Mouse (Mus musculus) CH12F3 (cell line): ENCODE data around the gene Galnt9.

Source experiments
- in situ Hi-C: fragments of 300-500 bp; cut with MboI; formaldehyde crosslinking; loops from 2 replicates; pipeline ENCODE4 v1.14.3; 2020; ENCODE audit warnings: low sequenced_read_pairs

Galnt9 gene

DNA sequence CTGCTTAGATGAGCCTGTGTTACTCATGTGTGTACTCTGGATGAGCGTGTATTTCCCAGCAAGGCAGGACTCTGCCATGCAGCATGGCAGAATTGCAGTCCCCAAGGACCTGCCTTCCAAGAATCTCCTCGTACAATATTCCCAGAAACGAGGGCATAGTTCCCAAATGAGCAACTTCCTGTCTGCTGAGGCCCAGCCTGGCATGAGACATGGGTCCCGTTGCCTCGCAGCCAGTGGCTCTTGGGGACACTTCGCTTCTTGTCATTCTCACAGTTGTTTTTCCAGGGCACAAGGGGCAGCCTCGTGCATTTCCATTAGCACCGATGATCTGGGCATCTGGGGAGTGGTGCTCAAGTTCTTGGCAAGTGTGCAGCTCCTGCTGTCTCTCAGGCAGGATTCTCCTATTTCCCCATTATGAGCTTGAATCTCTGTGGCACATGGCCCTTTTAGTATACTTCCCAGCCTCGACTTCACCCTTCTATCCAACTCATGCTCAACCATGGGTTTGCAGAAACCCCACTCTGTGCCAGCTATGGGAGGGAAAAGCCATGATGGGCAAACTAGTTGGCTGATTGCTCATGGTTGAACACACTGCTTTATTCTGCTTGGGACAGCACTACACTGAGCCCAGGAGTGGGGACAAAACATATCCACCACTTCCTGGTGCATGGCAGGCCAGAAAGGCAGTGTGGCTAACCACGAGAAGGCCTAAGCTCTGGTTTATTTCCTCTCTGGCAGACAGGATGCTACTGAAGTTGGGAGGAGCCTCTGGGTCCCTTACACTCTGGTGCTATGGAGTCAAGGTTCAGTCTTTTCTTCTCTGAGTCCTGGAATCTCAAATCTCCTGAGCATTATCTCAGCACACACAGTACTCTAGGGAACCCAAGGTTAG is 38.7 kb downstream of the Galnt9 start:
- in situ Hi-C loops = no loop called here

DNA sequence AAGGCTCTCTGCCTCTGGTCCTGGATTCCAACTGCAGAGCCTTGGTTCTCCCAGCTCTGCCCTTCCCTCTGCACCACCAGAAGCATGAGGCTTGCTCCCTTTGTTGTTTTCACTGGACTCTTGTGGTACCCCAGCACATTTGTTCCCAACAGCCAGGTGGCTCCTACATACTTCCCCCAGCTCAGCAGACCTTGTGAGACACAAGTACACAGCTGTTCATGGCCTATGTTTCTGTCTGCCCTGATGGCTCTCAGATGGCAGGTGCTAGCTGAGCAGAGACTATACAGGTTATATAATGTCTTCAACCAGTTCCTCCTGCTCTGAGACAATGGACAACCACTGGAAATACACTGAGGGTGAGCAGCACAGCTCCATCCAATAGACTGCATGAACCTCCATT is 43.3 kb downstream of the Galnt9 start:
- in situ Hi-C loops = no loop called here

DNA sequence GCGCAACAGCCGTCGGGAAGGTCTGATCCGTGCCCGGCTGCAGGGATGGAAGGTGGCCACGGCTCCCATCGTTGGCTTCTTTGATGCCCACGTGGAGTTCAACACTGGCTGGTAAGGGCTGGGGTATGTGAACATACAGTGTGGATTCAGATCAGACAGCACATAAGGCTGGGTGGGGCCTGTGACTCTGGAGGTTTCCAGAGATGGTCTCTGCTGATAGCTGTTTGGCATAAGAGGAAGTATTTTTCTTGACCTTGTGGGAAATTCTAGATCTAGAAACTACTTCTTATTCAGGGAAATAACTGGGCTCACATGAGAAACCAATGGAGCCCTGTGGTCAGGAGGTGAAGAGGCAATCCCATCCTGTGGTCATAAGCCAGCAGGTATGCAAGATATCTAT is 45.7 kb downstream of the Galnt9 start:
- in situ Hi-C loops = no loop called here

DNA sequence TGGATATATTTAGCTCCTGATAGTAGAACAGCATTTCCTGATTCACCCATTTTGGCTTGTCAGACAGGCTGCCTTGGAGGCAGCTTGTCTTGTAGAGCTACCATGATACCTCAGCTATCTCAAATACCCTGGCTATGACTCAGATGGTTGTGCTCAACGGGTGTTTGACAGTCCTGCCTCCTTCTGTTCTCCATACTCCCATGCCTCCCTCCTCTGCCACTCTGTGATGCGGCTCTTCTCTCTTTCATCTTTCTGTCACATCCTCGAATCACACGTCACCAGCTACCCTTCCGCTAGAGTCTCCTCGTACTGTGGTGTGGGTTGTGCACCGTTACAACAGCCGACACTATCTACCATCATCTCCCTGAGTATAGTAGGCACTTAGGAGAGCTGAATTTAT is 50.3 kb downstream of the Galnt9 start:
- in situ Hi-C loops = no loop called here

DNA sequence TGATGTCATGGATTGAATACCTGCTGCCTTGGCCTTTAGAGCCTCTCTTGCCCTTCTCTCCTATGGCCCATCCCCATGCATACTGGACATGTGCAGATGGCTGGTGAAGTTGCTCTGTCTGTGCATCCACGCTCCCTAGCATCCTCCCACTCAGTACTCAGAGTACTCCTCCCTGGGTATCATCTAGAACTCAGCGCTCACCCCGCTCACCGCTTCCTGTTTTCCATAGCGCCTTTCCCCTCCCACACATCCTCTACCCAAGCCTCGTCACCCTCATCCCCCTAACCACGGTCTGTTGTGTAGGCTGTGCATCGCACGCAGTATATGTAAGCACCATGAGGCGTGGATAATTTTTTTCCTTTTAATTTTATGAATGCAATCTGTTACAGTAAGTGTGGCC is 51.2 kb downstream of the Galnt9 start:
- in situ Hi-C loops = no loop called here

DNA sequence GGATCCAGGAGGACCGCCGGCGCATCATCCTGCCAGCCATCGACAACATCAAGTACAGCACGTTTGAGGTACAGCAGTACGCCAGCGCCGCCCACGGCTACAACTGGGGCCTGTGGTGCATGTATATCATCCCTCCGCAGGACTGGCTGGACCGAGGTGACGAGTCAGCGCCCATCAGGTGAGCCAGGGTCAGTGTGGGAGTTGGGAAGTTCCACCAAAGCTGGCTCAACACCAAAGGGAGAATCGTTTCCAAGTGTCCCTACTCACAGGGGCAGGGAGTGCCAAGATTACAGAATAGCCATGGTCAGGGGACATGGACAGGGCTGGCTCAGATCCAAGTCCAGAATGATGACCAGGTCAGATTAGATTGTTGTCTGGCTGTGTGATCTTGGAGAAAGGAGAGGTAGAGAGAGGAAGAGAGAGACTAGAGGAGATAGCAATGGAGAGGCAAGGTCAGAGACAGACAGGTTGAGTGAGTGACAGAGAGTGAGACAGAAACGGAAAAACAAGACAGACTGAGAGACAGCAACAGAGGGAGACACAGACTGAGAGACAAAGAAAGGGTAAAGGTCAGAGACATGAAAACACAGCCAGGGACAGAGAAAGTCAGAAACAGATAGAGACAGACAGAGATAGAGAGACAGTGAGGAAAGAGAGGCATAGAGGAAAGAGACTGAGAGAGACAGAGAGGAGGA is 52.1 kb downstream of the Galnt9 start:
- in situ Hi-C loops = no loop called here

DNA sequence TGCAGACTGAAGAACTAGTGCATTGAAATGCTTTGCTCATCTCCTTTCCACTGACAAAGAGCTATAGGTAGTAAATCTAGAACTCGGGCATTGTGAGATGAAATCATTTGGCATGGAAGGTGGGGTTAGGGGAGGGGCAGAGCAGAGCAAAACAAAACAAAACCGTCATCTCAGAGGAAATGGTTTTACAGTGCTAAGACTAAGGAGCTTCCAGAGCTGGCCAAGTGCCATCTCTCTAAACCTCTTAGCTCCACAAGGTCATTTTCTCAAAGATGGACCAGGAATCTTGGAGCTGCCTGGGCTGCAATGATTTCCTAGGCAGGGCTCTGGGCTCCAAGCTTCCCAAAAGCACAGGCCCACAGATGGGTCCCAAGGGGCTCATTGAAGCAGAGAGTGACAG is 53.3 kb downstream of the Galnt9 start:
- in situ Hi-C loops = no loop called here

DNA sequence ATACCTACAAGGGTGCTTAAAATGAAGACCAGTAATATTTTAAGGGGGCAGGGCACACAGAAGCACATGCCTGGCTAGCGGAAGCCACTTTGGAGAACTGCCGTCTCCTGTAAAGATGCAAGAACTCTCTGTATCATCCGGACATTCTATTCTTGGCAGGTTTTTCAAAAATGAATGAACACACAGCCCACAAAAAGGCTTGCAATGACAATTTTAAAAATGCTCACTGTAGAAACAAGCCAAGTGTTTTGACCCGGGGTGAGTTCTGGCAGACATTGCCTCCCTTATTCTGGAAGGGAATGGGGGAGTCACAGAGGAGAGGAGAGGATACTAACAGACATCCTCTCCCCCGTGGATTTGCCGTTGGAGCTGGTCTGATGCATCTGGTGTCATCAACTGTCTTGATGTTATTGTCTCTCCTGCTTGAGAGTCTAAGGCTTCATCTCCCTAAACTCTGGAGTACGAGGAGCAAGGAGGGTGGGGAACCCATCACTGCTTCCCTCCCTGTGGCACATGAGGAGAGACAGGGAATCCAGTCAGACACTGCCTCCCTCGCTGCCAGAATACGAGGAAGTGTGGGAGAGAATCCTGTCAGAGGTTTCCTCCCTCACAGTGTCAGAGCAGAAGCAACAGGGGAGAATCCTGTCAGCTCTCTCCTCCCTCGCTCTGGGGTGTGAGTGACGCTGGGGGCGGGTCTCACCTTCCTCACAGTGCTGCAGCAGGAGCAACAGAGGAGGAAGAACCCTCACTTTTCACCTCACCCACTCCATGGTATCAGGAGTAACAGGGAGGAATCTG is 54.3 kb downstream of the Galnt9 start:
- in situ Hi-C loops = no loop called here

DNA sequence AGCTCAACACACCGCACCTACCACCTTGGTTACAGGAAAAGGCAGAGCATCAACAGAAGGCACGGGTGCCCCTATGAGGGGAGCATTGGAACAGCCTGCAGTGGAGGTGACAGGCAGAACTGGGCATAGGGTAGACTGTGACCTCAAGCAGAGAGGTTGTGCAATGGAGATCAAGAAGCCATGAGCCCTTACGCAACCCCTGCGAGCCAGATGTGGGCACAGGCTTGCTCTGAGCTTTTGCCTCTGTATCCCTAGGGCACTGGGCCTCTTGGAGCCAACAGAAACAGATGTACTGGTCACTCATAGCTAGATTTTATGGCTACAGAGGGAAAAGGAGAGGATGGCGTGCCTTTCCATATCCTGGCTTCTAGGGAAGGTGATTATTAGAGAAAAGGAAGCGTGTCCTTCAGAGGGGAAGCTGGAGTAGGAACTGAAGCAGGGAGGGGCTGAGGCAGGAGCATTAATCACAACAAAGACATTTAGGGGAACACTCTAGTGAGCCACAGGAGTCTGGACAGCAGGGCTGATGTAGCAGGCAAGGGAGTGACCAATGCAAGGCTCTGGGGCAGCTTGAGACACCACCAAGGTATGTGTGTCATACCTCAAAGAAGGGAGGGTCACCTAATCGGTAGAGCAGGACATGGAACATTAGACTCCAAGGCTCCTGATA is 59.0 kb downstream of the Galnt9 start:
- in situ Hi-C loops = no loop called here

DNA sequence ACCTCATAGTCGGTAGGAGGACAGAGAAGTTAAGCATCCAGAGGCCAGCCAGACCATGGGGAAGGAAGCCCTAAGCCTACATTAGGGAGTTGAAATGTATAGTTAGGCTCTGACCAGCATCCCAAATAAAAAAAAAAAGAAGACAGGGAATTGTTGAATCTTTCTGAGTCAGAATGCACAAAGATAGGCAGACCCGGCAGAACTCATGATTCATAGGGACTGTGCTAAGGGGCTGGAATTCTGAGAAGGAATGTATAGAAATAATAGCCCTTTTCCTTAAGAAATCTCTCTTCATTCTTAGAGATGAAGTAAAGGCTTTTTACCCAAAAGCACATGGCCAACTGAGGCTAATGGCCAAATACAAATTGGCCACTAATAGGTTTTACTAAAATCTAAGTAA is 60.2 kb downstream of the Galnt9 start:
- in situ Hi-C loops = no loop called here

DNA sequence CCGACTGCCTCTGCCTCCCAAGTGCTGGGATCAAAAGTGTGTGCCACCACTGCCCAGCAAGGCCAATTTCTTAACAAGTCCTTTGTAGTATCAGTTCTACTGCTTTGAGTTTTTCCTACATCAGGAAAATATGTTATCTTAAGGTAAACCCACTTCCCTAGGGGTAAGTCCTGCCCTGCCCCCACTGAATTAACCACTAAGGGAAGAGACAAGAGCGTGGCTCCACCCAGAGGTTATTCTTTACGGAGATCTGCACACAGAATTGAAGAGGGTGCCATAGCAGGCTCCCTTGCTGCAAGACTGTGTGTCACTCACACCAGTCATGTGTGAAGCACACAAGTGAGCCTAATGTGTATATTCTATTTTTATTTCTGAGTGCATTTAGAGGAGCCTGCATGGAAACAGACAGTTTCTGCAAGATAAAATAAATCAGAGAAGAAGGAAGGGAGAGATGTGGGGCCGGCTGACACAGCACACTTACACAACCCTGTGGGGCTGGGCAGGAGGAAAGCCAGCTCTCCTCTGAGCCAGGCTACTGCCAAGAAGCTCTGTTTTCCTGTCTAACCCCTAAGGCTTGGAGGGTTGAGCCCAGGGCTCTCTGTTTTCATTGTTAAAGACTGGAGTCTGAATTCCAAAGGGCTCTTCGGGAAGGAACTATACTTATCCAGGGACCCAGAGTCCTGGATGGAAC is 61.5 kb downstream of the Galnt9 start:
- in situ Hi-C loops = no loop called here

DNA sequence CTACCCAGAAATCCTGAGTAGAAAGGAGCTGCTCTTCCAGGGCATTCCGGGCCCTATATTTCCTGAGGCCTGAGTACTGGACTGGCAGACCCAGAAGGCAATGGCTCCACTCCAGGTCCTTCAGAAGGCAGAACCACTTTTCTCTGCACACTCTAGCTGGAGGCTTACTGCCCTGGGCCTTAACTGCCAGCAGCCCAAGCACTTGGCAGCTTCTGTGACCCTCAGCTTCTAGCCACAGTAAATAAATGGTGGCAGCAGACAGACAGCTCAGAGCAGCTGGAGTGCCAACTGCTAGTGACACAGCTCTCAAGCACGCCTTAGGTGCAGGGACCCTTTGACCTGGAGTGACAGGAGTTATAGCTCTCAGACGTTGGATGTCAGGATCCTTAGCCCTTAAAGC is 63.6 kb downstream of the Galnt9 start:
- in situ Hi-C loops = no loop called here

DNA sequence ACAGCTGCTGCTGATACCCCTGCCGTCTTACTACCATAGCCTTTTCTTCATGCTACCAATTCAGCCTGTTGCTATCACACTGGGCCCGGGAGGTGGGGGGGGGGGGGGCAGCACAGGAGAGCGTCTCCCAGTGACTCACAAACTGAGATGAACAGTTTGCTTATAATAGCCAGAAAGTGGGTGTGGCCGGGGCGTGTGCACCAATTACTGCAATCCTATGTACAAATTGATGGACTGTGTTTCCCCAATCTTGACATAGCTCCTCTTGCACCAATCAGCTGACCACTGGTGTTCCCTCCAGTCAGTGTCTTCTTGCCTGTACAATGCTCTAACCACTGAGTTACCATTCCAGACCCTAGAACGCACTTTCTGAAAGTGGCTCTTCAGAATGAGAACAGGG is 64.2 kb downstream of the Galnt9 start:
- in situ Hi-C loops = no loop called here

DNA sequence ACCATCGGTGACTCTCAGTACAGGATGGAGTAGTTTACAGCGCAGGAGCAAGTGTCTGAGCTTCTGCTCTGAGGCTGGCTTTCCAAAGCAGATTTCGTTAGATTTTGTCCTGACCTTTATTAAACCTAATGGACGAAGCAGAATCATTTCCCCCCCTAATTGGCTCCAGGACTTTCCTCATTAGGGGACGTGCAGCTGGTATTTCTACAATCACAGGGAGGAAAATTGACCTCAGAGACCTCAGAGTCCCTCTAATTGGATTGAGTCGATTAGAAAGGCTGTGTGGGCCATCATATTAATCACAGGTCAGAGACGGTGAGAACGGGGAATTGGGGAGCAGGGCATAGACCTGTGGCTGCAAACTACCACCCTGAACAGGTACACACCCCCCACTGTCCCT is 64.8 kb downstream of the Galnt9 start:
- in situ Hi-C loops = no loop called here

DNA sequence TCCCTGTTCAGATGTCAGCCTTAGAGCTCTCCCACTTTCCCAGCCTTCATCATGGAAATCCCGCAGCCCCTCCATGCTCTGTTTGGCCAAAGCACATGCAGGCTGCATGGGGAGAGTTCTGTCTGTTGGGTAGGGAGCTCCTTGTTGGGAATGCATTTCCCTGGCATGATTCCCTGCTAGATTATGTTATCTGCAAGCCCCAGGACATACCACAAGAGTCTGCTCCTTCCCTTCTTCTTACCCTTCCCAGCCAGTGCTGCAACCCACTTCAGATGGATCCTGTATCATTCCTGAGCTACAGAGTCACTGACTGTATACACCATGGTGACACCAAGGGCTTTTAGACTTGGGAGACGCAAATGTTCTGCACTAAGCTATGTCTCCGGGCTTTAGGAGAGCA is 65.3 kb downstream of the Galnt9 start:
- in situ Hi-C loops = no loop called here

DNA sequence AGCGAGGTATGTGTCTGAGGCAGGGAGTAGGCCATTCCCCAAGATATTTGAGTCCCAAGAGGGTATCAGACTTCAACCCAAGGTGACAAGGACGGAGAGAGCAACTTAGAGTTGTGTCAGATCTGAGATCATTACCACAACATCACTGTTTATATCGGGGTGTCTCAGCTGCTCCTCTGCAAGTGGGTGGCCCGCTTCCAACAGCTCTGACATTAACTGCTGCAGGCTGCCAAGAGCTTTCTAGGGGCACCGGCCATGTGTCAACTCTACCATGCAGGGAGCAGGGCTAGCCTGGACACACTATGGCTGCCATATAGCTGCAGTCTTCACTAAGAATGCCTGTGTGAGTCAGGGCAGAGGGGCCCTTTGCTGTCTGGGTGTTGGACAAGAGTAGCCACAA is 65.7 kb downstream of the Galnt9 start:
- in situ Hi-C loops = no loop called here

DNA sequence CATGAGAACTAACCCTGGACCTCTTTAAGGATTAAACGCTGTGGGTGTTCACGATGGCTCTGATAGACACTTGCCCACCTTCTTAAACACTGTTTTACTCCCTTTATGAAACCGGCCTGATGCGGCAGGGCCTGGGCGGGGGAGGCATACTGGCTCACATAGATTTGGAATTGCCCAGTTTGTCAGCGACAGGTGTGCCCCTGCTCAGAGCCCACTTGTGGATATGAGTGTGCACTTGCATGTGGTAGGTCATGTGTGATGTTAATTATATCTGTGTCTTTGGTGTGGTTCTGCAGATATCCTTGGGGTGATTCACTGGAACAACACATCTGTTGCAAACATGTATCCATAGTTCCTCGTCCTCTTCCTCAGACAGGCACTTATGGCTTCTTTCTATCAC is 66.3 kb downstream of the Galnt9 start:
- in situ Hi-C loops = no loop called here

DNA sequence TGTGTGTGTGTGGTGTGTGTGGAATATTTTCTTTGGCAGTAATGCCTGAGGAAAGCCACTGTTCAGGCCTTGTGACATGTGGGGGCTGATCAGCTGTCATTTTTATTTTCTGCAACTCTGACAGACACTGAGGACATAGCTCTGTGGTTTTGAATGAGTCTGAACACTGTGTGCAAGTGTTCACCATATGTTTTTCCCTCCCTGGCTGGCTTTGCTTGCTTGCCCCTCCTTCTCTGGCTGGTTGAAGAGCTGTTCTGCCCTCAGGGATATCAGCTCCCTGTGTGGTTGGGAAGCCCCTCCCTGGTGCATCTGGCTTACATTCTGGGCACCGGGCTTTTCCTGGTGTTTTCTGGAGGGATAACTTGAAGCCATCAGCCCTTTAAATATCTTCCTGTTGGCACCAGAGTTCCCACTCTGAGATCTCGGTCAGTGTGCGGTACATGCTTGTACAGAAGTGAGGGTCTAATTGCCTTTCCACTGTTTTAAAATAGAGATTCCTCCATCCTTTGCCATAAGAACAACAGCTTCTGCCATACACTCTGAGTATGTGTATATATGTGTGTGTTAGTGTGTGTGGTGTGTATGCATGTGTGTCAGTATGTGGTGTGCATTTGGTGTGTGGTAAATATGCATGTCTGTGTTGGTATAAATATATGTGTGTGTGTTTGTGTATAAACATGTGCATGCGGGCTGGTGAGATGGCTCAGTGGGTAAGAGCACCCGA is 67.4 kb downstream of the Galnt9 start:
- in situ Hi-C loops = no loop called here

DNA sequence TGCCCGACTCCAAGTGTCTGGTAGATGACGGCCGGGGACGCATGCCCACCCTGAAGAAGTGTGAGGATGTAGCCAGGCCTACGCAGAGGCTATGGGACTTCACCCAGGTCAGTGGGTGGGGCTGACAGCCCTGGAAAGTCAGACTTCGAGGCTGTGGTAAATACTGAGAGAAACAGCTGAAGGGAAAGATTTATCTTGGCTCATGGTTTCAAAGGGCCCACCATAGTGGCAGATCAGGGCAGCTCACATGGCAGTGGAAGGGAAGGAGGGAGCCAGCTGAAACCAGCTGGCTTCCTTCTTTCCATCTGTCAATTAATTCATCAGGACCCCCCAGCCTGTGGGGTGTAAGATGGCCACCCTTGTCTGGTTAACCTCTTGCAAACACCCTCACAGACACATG is 75.1 kb downstream of the Galnt9 start:
- in situ Hi-C loops = no loop called here

DNA sequence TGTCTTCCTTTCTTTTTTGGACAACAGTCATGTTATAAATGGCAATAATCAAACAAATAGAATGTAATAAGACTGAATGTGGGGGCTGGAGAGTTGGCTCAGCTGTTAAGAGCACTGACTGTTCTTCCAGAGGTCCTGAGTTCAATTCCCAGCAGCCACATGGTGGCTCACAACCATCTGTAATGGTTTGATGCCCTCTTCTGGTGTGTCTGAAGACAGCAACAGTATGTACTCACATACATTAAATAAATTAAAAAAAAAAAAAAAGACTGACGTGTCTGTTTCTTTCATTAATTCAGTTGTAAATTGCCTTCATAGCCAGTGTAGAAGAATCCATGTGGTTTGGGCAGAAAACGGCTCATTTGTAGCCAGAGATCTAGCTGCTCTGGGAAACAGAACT is 80.2 kb downstream of the Galnt9 start:
- in situ Hi-C loops = no loop called here
